Mouse (Mus musculus) brain, adult 2 months (tissue): ENCODE data around the gene 1700042G07Rik.

Source experiments
- DNase-seq: peaks from one replicate; pipeline ENCODE4 v3.0.0; 2011; ENCODE audit warnings: low read depth, low spot score

1700042G07Rik gene

DNA sequence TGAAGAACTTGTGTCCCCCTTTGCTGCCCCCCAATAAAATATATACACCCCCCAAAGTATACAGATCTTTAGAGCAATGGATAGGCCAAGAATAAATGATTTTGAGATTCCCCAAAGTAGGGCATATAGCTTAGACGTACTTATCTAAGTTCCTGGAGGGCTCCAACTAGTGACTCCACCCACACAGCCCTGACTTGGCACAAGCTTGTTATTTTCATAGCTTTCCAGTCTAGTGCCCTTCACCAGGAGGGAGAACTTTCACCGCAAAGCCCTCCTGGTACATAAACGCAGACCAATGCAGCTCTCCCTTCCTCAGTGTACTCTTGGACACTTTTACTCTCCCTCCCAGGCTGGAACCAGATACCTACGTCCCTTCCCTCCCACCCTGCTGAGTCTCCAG, 11.0 kb upstream of the 1700042G07Rik start:
- DNase-seq, result no peak

DNA sequence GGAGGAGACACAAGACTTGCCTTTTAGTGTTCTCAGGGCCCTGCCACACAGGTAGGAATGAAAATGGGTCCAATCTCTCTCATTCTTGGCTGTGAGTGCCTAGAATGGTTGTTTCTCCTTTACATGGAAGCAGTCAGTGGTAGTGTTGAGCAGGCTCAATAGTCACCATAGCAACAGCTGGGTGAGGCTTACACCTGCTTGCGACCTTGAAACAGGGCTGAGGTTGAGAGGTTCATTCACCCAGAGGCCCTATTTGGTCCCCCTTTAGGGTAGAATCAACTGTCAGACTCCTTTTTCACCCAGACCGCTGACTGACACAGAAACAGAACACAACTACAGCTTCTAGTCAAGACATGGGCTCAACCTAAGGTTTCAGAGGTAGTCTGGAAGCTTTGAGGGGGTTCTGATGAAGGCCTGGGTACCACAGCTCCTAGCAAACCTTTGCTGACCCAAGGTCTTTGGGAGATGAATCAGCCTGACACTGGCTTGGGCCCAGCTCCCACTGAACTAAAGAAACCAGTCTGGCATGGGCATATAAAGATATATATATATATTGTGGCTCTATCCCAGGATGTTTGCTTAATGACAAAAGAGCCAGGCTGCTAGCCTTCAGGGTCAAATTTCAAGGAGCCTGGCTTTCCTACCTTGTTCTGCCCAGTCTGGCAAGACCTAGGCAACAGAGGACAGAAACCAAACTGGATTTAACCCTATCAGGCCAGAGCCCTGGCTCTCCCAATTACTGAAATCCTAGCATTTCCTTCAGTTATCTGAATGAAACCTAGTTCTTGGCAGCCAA, 8.2 kb upstream of the 1700042G07Rik start:
- no peak for DNase-seq

DNA sequence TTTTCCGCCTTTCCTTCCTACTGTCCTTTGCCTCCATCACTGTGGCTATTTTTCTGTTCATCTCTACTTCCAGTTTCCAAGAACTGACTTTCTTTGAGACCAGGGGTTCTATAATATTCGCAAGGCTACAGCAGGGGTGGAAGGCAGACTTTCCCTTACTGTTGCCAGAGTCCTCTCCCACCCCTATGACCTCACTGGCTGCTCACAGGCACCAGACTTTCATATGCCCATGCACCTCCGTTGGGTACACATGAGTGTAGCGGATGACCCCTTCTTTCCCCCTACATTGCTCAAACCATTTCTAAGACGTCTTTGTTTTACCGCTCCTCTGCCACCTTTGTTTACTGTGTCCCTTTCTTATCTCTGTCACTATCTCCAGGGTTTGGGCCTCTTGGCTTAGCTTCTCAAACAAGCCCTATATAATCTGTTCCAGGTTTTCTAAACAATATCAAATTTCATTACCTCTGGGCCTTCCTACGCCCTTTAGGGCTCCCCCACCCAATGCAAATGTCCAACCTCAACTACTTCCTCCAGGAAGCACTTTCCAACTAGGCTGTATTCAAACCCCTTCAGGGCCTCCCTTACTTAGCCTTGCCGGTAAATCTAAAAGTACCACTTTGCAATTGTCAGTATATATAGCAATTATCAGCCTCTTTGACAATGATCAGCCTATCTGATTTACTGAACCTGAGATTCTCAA, 7.3 kb upstream of the 1700042G07Rik start:
- DNase-seq, result no peak

DNA sequence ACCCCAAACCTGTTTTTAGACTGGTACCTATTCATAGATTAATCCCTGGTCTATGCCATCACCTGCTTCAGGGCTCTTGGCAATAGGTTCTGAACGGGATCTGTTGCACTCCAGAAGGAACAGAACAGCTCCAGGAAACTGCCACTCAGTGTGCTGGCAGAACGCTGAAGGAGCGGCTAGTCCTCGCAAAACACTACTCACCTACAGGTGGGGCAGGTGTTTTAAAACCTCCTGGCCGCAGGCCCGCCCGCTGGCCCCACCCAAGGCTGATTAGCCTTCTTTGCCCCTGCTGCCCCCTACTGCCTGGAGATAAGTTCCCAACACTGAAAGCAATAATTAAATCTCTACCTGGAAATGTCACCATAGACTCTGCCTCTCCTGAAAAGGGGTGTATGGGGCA, 5.8 kb upstream of the 1700042G07Rik start, which contains the start of gene Tspan1:
Gene Tspan1 (minus strand): TSS at position 198 of the 400 bp plus-strand sequence.
- peak; percentile 29 for DNase-seq

DNA sequence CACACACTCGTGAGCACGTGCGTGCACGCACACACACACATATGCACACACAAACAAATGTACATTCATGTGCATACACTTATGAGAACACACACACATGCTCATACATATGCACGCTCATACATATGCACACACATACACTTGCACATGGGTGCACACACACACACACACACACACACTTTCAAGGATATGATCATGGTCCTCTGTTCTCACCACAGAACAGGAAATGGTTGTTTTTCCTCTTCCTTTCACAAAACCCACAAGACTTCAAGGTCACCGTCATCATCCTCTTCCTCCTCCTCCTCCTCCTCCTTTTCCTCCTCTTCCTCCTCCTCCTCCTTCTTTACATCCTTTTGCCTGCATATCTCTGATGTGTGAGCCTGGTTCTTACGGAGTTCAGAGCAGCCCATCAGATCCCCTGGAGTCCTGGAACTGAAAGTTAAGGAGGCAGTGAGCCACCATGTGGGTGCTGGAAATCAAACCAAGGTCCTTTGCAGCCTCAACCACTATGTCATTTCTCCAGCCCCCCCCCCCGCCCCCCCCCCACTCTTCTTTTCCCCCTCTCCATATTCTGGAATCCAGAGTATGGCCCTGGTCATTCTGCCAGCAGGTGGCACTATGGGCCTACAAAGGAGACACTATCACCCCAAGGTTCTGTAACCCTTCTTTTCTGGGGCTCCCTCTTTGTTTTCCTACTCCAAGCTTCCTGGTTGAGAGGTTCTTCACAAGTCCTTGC, 4.4 kb upstream of the 1700042G07Rik start:
- DNase-seq, result peak; percentile 88

DNA sequence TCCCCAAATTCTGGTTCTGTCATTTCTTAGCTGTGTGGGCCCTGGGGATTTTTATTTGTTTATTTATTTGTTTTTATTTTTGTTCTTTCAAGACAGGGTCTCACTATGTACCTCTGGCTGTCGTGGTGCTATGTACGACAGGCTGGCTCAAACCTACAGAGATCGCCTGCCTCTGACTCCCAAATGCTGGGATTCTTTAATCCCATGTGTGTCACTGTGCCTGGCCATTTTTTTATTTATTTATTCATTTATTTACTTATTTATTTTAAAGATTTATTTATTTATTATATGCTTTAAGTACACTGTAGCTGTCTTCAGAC, 3.9 kb upstream of the 1700042G07Rik start:
- no peak for DNase-seq

DNA sequence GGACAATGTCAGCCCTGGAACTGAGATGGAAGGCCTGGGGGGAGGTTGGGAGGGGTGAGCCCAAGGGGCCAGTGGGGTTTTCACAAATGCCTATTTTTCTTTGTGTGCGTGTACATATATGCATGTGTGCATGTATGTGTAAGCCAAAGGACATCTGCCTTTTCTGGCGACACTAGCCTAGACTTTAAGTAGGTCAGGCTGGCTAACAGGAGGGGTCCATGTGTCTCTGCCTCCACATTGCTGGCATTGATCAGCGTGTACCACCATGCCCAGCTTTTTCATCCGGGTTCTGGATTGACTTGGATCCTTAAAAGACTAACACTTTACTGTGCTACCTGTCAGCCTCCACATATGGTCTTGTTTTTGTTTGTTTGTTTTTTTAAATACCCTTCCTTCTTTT, 580 bp downstream of the 1700042G07Rik start:
- no peak for DNase-seq

DNA sequence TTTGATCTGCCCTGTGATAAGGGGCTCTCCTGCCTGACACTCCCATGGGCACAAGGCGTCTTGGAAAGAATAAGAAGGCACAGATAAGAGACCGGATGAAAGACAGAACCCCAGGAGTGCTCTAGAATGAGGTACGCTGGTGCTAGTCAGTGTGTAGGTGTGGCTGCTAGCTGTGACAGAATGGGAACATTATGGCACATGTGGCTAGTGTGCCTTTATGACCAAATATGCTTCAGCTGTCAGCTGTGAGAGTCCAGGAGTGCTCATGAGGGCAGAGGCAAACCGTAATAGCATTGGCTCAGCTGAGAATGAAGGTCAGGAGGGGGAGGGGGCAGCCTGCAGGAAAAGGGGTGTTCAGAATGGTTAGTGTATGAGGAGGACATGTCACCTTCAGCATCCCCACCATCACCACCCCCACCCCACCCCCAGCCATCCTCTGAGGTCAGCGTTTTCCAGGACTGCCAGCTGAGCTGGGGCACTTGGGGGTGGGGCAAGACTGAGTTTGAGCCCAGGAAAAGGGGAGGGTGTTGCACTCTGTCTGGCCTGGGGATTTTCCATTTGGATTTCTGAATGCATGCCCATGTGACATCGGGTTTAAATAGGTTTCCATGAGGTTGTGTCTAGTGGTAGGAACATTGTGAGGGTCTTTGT, 1.4 kb downstream of the 1700042G07Rik start:
- peak; percentile 92 for DNase-seq

DNA sequence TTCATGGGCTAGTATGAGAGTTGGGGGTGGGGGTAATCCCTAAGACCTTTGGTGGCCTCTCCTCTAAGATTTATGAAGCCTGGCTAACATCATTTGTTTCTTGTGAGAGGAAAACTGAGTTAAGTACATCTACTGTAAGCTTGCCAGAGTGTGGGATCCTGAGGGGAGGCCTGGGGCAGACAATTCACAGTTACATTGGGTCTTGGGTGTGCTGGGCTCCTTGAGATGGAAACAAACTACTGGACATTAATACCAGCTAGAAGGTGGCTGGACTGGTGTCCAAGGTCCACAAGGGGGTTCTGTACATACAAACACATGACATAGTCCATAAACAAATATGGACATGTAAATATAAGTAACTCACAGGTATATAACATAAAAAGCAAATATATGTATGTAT, 2.0 kb downstream of the 1700042G07Rik start:
- no peak for DNase-seq

DNA sequence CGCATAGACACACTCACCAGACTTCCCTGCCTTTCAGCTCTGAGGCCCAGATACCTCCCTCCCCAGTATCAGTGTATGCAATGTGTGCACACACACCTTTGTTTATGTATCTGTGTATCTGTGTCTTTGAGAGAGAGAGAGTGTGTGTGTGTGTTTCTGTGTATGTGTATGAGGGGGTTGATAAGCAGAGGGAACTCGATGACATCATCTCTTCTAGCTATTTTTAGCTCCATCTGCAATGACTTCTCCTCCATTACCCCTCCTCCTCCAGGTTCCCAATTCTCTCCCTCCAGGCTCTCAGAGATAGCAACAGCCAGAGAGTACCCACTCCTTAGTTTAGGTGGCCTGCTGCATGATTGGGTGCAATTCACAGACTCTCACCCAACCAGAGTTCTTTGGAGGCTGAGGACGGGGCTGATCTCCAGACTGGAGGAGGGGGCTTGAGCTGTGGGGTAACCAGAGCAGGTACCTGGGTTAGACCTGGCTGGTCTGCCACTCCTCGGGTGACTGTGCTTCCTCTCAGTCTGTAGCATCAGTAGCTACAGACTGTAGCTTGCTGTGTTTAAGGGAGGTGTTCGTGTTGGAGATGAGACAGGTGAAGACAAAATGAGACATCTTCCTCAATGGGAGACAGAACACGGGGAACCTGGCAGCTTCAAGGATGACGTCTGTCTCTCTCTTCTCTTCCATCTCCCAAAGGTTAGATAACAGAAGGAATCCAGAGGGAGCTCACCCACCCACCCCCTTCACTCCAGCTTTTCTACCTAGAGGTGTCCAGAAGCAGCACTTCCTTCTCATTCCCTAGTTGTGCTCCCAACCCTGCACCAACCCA, 2.8 kb downstream of the 1700042G07Rik start:
- peak; percentile 98 for DNase-seq

DNA sequence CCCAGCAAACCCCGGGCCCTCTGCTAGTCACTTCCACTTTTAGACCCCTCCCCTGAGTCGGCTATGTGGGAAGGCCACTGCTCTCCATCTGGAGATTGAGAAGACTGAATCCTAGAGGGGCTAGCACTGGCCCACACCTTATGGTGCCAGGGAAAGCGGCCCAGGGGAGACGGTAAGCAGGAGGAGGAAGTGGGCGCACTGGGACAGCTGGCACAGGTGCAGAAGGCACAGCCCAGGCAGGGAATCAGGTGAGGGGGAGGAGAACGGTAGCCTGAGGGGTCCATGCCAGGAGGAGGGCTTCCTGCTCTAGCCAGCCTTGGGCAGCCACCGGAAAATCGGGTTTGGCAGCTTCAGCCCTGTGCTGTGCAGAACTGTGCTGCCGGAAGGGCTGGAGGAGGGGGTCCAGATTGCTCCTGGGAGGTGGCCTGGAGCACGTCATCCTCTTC, 3.4 kb downstream of the 1700042G07Rik start:
- DNase-seq, result peak; percentile 99

DNA sequence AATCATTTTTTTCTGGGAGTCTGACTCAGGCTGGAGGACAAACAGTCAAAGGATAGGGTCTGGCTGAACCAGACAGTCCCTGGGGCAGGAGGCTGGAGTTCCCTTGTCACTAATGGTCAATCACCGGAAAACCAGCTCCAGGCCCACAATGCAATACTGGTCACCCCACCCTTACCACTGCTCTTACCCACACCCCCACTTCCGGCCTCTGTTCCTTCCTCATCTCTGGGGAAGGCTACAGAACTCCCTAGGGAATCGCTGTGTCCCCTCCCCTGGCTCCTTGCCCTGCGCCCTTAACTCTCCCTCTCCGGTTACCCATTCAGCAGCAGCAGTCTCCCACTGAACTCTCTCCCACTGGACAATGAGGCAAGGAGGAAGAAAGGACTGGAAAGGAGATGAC, 4.0 kb downstream of the 1700042G07Rik start:
- peak; percentile 50 for DNase-seq

DNA sequence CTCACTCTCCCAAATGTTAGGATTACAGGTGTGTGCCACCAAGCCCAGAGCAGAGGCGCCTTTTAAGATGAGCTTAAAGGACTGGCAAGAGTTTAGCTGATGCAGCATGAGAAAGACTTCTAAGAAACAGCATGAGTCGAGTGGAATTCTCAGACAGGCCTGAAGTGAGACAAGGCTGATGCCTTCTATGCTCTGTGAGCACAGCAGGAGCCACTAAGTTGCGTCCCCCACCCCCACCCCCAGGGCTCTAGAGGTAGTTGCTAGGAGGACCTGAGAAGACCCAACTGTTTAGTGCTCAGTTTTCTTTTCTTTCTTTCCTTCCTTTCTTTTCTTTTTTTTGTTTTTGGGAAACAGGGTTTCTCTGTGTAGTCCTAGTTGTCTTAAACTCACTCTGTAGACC, 8.9 kb downstream of the 1700042G07Rik start:
- DNase-seq, result no peak

DNA sequence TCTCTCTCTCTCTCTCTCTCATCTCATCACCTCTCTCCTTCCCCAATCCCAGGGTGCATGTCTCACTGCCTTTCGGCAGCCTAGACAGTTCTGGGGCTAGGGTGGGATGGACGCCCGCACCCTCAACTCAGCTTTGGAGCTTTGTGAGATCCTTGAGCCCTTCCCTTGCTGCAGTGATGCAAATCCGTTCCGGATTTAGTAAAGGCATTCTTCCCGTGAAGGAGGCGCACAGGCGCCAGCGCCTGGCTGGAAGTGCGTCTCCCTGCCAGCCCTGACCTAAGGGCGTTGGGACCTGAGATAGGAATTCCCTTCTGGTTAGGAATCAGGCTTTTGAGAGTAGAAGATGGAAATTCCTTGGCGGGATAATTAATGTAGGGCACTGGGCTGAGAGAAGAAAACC, 9.6 kb downstream of the 1700042G07Rik start:
- DNase-seq, result peak; percentile 85

DNA sequence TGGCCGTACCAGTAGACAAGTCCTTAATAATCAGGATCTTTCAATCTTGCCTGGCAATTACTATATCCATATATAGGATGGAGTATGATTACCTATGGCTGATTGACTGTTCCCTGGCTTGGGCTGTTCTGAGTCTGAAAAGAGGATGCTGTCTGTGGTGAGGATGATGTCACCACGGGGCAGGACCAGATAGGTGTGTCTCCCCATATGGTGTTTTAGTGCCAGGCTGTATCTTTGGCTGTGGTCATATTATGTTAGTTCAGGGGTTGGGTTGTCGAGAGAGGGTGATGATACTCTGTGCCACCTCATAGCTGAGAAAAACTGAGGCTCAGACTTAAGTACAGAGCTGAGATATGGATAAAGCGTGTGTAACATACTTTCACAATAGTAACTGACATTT, 11.9 kb downstream of the 1700042G07Rik start:
- no peak for DNase-seq

DNA sequence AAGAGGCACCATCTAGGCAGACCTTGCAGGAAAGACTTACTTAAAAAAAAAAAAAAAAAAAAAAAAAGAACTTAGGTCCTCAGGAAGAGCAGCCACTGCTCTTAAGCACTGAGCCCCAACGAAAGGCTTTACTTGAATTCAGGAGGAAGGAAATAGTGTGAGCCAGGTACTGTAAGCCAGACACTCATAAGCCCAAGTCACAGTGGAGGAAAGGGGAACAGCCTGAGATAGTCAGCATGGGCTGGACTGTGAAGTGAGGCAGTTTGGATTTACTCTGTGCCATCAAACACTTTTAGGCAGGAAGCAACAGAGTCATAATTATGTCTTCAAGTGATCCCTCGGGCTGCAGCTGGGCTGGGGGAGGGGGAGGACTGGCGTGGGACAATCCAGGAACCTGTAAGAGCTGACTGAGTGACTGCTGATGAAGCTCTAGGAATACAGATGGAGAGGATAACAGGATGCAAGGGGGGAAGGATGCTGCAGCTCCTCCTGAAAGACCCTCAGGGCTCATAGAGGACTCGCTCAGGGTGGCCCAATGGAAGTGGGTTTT, 19.2 kb downstream of the 1700042G07Rik start:
- peak; percentile 37 for DNase-seq

DNA sequence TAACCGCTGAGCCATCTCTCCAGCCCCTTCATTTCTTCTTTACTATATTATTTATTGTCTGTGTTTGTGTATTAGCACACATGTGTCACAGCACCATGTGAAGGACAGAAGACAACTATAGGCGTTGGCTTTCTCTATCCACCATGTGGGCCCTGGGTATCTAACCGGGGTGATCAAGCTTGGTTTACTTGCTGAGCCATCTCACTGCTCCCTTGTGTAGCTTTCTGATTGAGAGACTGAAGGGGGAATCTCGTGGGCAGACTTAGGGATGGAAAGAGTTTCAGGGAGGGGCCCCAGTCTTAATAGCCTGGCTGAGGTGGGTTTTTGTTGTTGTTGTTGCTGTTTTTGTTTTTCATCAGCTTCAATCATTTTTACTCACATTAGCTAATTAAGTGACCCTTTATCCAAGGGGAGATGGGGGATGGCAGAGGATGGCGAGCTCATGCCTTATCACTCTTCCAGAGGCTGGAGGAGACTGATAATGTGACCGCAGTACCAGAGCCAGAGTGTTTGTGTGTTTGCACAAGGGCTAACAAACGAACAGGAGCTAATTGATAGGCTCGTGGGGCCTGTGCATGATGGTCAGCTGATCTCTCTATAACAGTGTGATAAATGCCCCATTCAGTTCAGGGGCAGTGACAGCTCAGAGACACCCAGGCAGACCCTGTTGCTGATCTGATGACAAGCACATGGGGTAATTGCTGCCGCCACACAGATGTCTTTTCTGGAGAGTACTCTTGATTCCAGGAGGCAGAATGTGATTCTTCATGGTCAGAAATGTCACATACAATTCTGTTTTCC, 20.6 kb downstream of the 1700042G07Rik start:
- DNase-seq, result peak; percentile 76

DNA sequence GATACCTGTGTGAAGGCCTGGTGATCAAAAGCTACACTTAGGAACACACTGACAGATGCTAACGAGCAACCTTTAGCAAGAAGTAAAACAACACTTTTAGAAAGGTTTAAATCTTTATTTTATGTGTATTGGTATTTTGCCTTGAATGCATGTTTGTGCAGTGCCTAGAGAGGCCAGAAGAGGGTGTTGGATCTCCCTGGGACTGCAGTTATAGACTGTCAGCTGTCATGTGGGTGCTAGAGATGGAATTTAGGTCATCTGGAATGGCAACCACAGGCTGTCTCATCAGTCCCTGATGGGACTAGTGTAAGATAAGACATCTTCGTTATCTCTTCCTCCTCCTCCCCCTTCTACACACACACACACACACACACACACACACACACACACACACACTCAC, 25.2 kb downstream of the 1700042G07Rik start:
- peak; percentile 70 for DNase-seq

DNA sequence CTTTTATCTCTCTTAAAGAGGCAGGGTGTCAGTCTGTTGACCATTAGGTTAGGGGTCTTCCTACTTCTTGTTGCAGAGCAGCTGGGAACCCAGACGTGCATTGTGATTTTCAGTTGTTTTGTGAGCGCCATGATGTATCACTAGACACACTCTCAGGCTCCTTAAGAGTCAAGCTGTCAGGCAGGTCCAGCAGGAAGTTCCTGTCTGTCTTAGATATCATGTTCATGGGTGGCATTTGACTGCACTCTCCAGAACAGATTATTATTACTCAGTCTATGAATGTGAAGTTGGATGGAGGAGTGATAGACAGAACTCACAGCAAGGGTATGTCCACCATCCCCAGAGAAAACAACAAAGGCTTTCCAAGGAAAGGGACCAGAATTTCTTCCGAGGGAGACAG, 31.2 kb downstream of the 1700042G07Rik start:
- DNase-seq, result no peak

DNA sequence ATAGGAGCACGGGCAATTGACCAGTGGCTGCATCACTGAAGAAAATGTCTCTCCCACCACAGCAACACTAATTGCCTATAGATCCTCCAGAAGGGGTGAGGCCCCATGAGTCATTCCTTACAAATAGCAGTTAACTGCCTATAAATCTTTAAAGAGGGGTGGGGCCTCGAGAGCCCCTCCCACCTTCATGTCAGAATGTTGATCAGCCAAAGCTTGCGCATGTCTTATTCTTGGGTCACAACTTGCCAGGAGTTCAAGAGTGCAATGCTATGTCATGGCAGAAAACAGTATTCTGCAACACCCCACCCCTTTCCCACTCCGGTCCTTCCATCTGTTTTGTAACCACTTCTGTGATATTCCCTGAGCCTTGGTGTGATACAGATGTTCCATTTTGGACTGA, 33.4 kb downstream of the 1700042G07Rik start:
- DNase-seq, result no peak
